Mouse (Mus musculus) kidney, adult 2 months (tissue): Measurements from ENCODE around the gene Plin4.

Experiments
- CTCF ChIP-seq: fragments of 200-500 bp; conservative IDR thresholded peaks from 2 replicates; pipeline ENCODE4 v1.5.1; 2011; ENCODE audit warnings: low read depth, mild to moderate bottlenecking, control low read depth, low read length, moderate library complexity, mixed read lengths; ENCODE audit not compliant: insufficient read depth, insufficient read length
- POLR2A ChIP-seq: fragments of 200-500 bp; IDR thresholded peaks from one replicate; pipeline ENCODE4 v1.6.1; 2011; ENCODE audit warnings: low read depth, low read length, control low read depth

DNA sequence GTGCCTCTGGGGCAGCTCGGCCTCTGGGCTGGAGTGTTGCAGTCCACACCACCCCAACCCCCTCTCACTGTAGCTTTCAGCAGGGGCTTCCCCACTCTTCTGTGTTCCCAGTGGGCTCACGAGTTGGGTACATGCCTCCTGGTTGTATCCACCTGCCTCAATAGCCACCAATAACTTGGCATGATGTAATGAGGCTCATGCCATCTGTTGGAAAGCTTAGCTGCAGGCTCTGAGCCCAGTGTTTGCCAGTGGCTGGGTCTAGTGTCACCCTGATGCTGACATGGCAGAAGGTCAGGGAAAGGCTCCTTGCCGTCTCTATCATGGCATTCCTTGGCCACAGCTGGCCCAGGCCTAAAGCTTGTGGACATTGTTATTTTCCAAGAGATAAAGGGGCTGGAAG lies 8.8 kb downstream of the Plin4 start:
- TF ChIP-seq CTCF (no peak), POLR2A (no peak)
